Mouse (Mus musculus) forebrain, embryonic 14.5 days (tissue): Measurements from ENCODE around the gene Trpm3. TPM values are rescaled to one million over a fixed set of nuclear protein-coding genes. Genes with fewer than 3 reads are reported as not detected.

Source experiments
- ATAC-seq: fragments of 200-750 bp; cut with Nextera tagmentation; 2 replicates; pipeline ENCODE4 v1.8.0; 2017; ENCODE audit warnings: mild to moderate bottlenecking, moderate library complexity
- DNase-seq: peaks from one replicate; pipeline ENCODE4 v3.0.0-alpha.2; 2015; ENCODE audit warnings: low spot score
- H3K27ac ChIP-seq: fragments of 300-500 bp; sonication (generic); 2 replicates; pipeline ENCODE4 v1.5.1; 2014; ENCODE audit warnings: low read depth, mild to moderate bottlenecking, control low read depth, low read length, moderate library complexity
- H3K27me3 ChIP-seq: fragments of 300-500 bp; sonication (generic); replicated peaks from 2 replicates; pipeline ENCODE4 v1.6.1; 2014; ENCODE audit warnings: low read length, control low read depth, mixed read lengths; ENCODE audit not compliant: control insufficient read depth, insufficient read depth
- H3K36me3 ChIP-seq: fragments of 300-500 bp; sonication (generic); 2 replicates; pipeline ENCODE4 v1.6.1; 2014; ENCODE audit warnings: low read length, control low read depth; ENCODE audit not compliant: control insufficient read depth, insufficient read depth
- H3K4me1 ChIP-seq: fragments of 300-500 bp; sonication (generic); 2 replicates; pipeline ENCODE4 v1.6.1; 2014; ENCODE audit warnings: antibody characterized with exemption, low read length, control low read depth; ENCODE audit not compliant: control insufficient read depth, insufficient read depth
- H3K4me2 ChIP-seq: fragments of 300-500 bp; sonication (generic); 2 replicates; pipeline ENCODE4 v1.6.1; 2014; ENCODE audit warnings: mild to moderate bottlenecking, control low read depth, low read length
- H3K4me3 ChIP-seq: fragments of 300-500 bp; sonication (generic); 2 replicates; pipeline ENCODE4 v1.5.1; 2014; ENCODE audit warnings: low read depth, low read length, control low read depth
- H3K9ac ChIP-seq: fragments of 300-500 bp; sonication (generic); 2 replicates; pipeline ENCODE4 v1.6.1; 2014; ENCODE audit warnings: mild to moderate bottlenecking, low read length, control low read depth, moderate library complexity
- H3K9me3 ChIP-seq: fragments of 300-500 bp; sonication (generic); replicated peaks from 2 replicates; pipeline ENCODE4 v1.6.1; 2016; ENCODE audit warnings: low read length, control low read depth, mixed read lengths; ENCODE audit not compliant: control insufficient read depth
- WGBS: fragments of 180-500 bp; shearing (Covaris S2); extraction: QIAGEN DNeasy Blood & Tissue Kit; methylation state at CpG from one replicate; pipeline ENCODE4 v1.1.7; 2014; 5-methylcytosine and 5-hydroxymethylcytosine counted together
- polyA plus RNA-seq: library from polyadenylated mRNA; unstranded; fragments of >200 nt; fragmentation: Nextera tagmentation; extraction: Ambion mirVana; gene quantifications from 2 replicates; pipeline ENCODE4 v1.2.1, GENCODE M21; 2014

Gene Trpm3
- polyA plus RNA-seq, 1 experiment from 2014 or later = 10.7 TPM

GRCm38 (mm10) chr19:22292671-22293070 is 153.8 kb downstream of the Trpm3 start:
- Histone ChIP-seq H3K36me3 (no peaks in the 10 kb centered on the region), H3K9ac (no peak overlapping the region), H3K27ac (no peak overlapping the region), H3K27me3 (no peaks in the 10 kb centered on the region), H3K4me2 (no peak overlapping the region), H3K4me1 (no peaks in the 10 kb centered on the region), H3K4me3 (no peak overlapping the region), H3K9me3 (no peaks in the 10 kb centered on the region)
- DNase-seq (peak; percentile 35), ATAC-seq (no peak)
- WGBS = 83% methylated on average over 6 of the region's 6 CpGs

- no peak overlapping the region for H3K9ac ChIP-seq
- ATAC-seq = no peak
- 29% methylated on average over 2 of the region's 2 CpGs for WGBS
- H3K9me3 ChIP-seq = no peaks in the 10 kb centered on the region
- DNase-seq = peak; percentile 43
- H3K4me2 ChIP-seq = no peak overlapping the region
- H3K27me3 ChIP-seq = no peaks in the 10 kb centered on the region
- no peaks in the 10 kb centered on the region for H3K36me3 ChIP-seq
- no peak overlapping the region for H3K27ac ChIP-seq
- H3K4me1 ChIP-seq = peaks cover 11% of the 10 kb centered on the region
- no peak overlapping the region for H3K4me3 ChIP-seq
Measured at GRCm38 (mm10) chr19:22300906-22301305, 162.1 kb downstream of the Trpm3 start.

- Histone ChIP-seq H3K36me3 (no peaks in the 10 kb centered on the region), H3K4me2 (peak overlapping the region; percentile 53), H3K9me3 (no peaks in the 10 kb centered on the region), H3K4me3 (peak overlapping the region; percentile 20), H3K27me3 (no peaks in the 10 kb centered on the region), H3K27ac (0 out of 2 replicates have a peak overlapping the region, but pooled peaks have one; percentile 48), H3K4me1 (peaks cover 11% of the 10 kb centered on the region), H3K9ac (peak overlapping the region; percentile 37; the same call in 1 of the 2 replicates)
- DNase-seq = peak; percentile 59
- 30% methylated on average over 17 of the region's 17 CpGs for WGBS
- peak; percentile 36; the same call in 1 of the 2 replicates for ATAC-seq
Measured at GRCm38 (mm10) chr19:22303021-22303951, 164.4 kb downstream of the Trpm3 start.

GRCm38 (mm10) chr19:22303952-22304655 is 165.3 kb downstream of the Trpm3 start:
- Histone ChIP-seq H3K36me3 (no peaks in the 10 kb centered on the region), H3K4me3 (peak overlapping the region; percentile 20), H3K4me2 (peak overlapping the region; percentile 53), H3K9ac (peak overlapping the region; percentile 37; the same call in 1 of the 2 replicates), H3K27ac (peak overlapping the region; percentile 48; the same call in 1 of the 2 replicates), H3K27me3 (no peaks in the 10 kb centered on the region), H3K9me3 (no peaks in the 10 kb centered on the region), H3K4me1 (peaks cover 11% of the 10 kb centered on the region)
- DNase-seq (peak; percentile 97), ATAC-seq (peak; percentile 86)
- 2% methylated on average over 16 of the region's 18 CpGs for WGBS

- Histone ChIP-seq H3K27me3 (no peaks in the 10 kb centered on the region), H3K36me3 (no peaks in the 10 kb centered on the region), H3K9me3 (no peaks in the 10 kb centered on the region), H3K27ac (no peak overlapping the region), H3K4me1 (peaks cover 10% of the 10 kb centered on the region), H3K4me3 (no peak overlapping the region), H3K9ac (no peak overlapping the region), H3K4me2 (no peak overlapping the region)
- WGBS = 95% methylated on average over 2 of the region's 2 CpGs
- DNase-seq (no peak), ATAC-seq (no peak)
Measured at GRCm38 (mm10) chr19:22308081-22308480, 169.2 kb downstream of the Trpm3 start.

- no peaks in the 10 kb centered on the region for H3K9me3 ChIP-seq
- ATAC-seq (no peak), DNase-seq (no peak)
- no peak overlapping the region for H3K9ac ChIP-seq
- H3K4me3 ChIP-seq = no peak overlapping the region
- H3K27me3 ChIP-seq = no peaks in the 10 kb centered on the region
- WGBS = 83% methylated on average over 4 of the region's 4 CpGs
- no peak overlapping the region for H3K27ac ChIP-seq
- H3K4me1 ChIP-seq = no peaks in the 10 kb centered on the region
- H3K4me2 ChIP-seq = no peak overlapping the region
- H3K36me3 ChIP-seq = no peaks in the 10 kb centered on the region
Measured at GRCm38 (mm10) chr19:22317306-22317705, 178.5 kb downstream of the Trpm3 start.

GRCm38 (mm10) chr19:22326813-22327212 is 188.0 kb downstream of the Trpm3 start:
- no peak overlapping the region for H3K4me2 ChIP-seq
- no peaks in the 10 kb centered on the region for H3K9me3 ChIP-seq
- H3K4me1 ChIP-seq = peaks cover 10% of the 10 kb centered on the region
- H3K9ac ChIP-seq = no peak overlapping the region
- DNase-seq (peak; percentile 79), ATAC-seq (peak; percentile 78; the same call in 1 of the 2 replicates)
- no peak overlapping the region for H3K4me3 ChIP-seq
- no peaks in the 10 kb centered on the region for H3K27me3 ChIP-seq
- no peaks in the 10 kb centered on the region for H3K36me3 ChIP-seq
- WGBS = 34% methylated on average over 2 of the region's 2 CpGs
- 0 out of 2 replicates have a peak overlapping the region, but pooled peaks have one; percentile 9 for H3K27ac ChIP-seq

GRCm38 (mm10) chr19:22327226-22327625 is 188.4 kb downstream of the Trpm3 start:
- Histone ChIP-seq H3K4me3 (no peak overlapping the region), H3K27ac (peak overlapping the region; percentile 9; the same call in 1 of the 2 replicates), H3K36me3 (no peaks in the 10 kb centered on the region), H3K9me3 (no peaks in the 10 kb centered on the region), H3K4me2 (no peak overlapping the region), H3K4me1 (peaks cover 10% of the 10 kb centered on the region), H3K9ac (no peak overlapping the region), H3K27me3 (no peaks in the 10 kb centered on the region)
- WGBS = 14% methylated on average over 5 of the region's 5 CpGs
- DNase-seq (peak; percentile 16), ATAC-seq (peak; percentile 57; the same call in 1 of the 2 replicates)
